Mouse (Mus musculus) CH12.LX (cell line): ENCODE measurements around the gene Pole2. TPM values are rescaled to one million over a fixed set of nuclear protein-coding genes. Genes with fewer than 3 reads are reported as not detected.

Experiments
- DNase-seq: peaks from one replicate; pipeline ENCODE4 v3.0.0-alpha.2; 2013; ENCODE audit errors: extremely low read depth
- H3K27ac ChIP-seq: 2 replicates; pipeline ENCODE4 v1.5.1; 2012; ENCODE audit warnings: low read depth, mild to moderate bottlenecking, control low read depth, moderate library complexity; ENCODE audit not compliant: insufficient read depth
- H3K27me3 ChIP-seq: replicated peaks from 2 replicates; pipeline ENCODE3; 2012; ENCODE audit warnings: inconsistent platforms
- H3K36me3 ChIP-seq, 2 experiments: replicated peaks in 1 of 2; 2 replicates each; pipeline versions ENCODE3 to v1.6.1; 2012; ENCODE audit warnings: inconsistent platforms in 1 of 2, low read length in 1 of 2, mild to moderate bottlenecking in 1 of 2, mixed read lengths in 1 of 2, moderate library complexity in 1 of 2; ENCODE audit not compliant: control insufficient read depth in 1 of 2, insufficient read depth in 1 of 2
- H3K4me1 ChIP-seq, 2 experiments: 2 replicates each; pipeline ENCODE4 v1.6.1; 2012; ENCODE audit warnings: inconsistent platforms in 1 of 2, moderate library complexity in 1 of 2; ENCODE audit not compliant: insufficient read depth in 2 of 2, control insufficient read depth in 1 of 2
- H3K4me2 ChIP-seq: 2 replicates; pipeline ENCODE4 v1.6.1; 2012; ENCODE audit warnings: low read depth, mild to moderate bottlenecking, control low read depth; ENCODE audit not compliant: poor library complexity, insufficient read depth, severe bottlenecking
- H3K4me3 ChIP-seq, 3 experiments: fragments of 150-350 bp in 1 of 3; sonication (generic) in 1 of 3; replicated peaks in 1 of 3; 2 replicates each; pipeline versions ENCODE3 to v1.5.1; 2011 to 2012; ENCODE audit warnings: low read depth in 2 of 3, low read length in 2 of 3, mild to moderate bottlenecking in 2 of 3, moderate library complexity in 2 of 3, control low read depth in 1 of 3, improper control_type of control experiment in 1 of 3, inconsistent platforms in 1 of 3, mixed read lengths in 1 of 3; ENCODE audit not compliant: poor library complexity in 1 of 3
- H3K79me2 ChIP-seq: replicated peaks from 2 replicates; pipeline ENCODE4 v1.6.1; 2012; ENCODE audit warnings: mild to moderate bottlenecking, moderate library complexity; ENCODE audit not compliant: control insufficient read depth, poor library complexity, insufficient read depth, severe bottlenecking; ENCODE audit errors: extremely low read depth
- H3K9ac ChIP-seq: 2 replicates; pipeline ENCODE4 v1.6.1; 2012; ENCODE audit warnings: low read depth, mild to moderate bottlenecking, control low read depth, moderate library complexity; ENCODE audit not compliant: insufficient read depth
- H3K9me3 ChIP-seq: replicated peaks from 2 replicates; pipeline ENCODE3; 2012; ENCODE audit warnings: low read length, inconsistent platforms, mixed read lengths
- CHD1 ChIP-seq: IDR thresholded peaks from 2 replicates; pipeline ENCODE4 v1.6.1; 2012; ENCODE audit warnings: low read depth, low read length, improper control_type of control experiment, inconsistent platforms
- CHD2 ChIP-seq: IDR thresholded peaks from 2 replicates; pipeline ENCODE4 v1.6.1; 2011; ENCODE audit warnings: low read length, improper control_type of control experiment
- CTCF ChIP-seq, 2 experiments: IDR thresholded peaks in 1 of 2; conservative IDR thresholded peaks in 1 of 2; 2 replicates each; pipeline ENCODE4 v1.5.1; 2011 to 2012; ENCODE audit warnings: low read depth in 2 of 2, low read length in 2 of 2, improper control_type of control experiment in 1 of 2, inconsistent platforms in 1 of 2, mild to moderate bottlenecking in 1 of 2, moderate library complexity in 1 of 2
- E2F4 ChIP-seq: IDR thresholded peaks from 2 replicates; pipeline ENCODE4 v1.6.1; 2011; ENCODE audit warnings: low read depth, low read length, improper control_type of control experiment; ENCODE audit not compliant: insufficient replicate concordance
- ELF1 ChIP-seq: IDR thresholded peaks from 2 replicates; pipeline ENCODE4 v1.6.1; 2014; ENCODE audit warnings: low read depth, mild to moderate bottlenecking, inconsistent platforms, low read length, improper control_type of control experiment
- ETS1 ChIP-seq: conservative IDR thresholded peaks from 2 replicates; pipeline ENCODE4 v1.6.1; 2012; ENCODE audit warnings: low read depth, mild to moderate bottlenecking, inconsistent platforms, low read length, improper control_type of control experiment, moderate library complexity
- GABPA ChIP-seq: IDR thresholded peaks from 2 replicates; pipeline ENCODE4 v1.6.1; 2012; ENCODE audit warnings: low read depth, low read length, improper control_type of control experiment, inconsistent platforms; ENCODE audit not compliant: insufficient replicate concordance
- JUN ChIP-seq: IDR thresholded peaks from 2 replicates; pipeline ENCODE4 v1.6.1; 2011; ENCODE audit warnings: low read depth, mild to moderate bottlenecking, low read length, improper control_type of control experiment, moderate library complexity; ENCODE audit not compliant: insufficient read depth
- JUND ChIP-seq: conservative IDR thresholded peaks from 2 replicates; pipeline ENCODE4 v1.6.1; 2011; ENCODE audit warnings: low read depth, low read length, improper control_type of control experiment
- KAT2A ChIP-seq: IDR thresholded peaks from 2 replicates; pipeline ENCODE4 v1.6.1; 2012; ENCODE audit warnings: low read length, improper control_type of control experiment, inconsistent platforms; ENCODE audit not compliant: insufficient replicate concordance
- MAFK ChIP-seq: IDR thresholded peaks from 2 replicates; pipeline ENCODE4 v1.6.1; 2011; ENCODE audit warnings: low read length, improper control_type of control experiment; ENCODE audit not compliant: insufficient replicate concordance
- MAX ChIP-seq: IDR thresholded peaks from 2 replicates; pipeline ENCODE4 v1.6.1; 2011; ENCODE audit warnings: low read length, improper control_type of control experiment
- MAZ ChIP-seq: IDR thresholded peaks from 2 replicates; pipeline ENCODE4 v1.6.1; 2012; ENCODE audit warnings: low read depth, mild to moderate bottlenecking, inconsistent platforms, low read length, improper control_type of control experiment, moderate library complexity
- MXI1 ChIP-seq: IDR thresholded peaks from 2 replicates; pipeline ENCODE4 v1.6.1; 2011; ENCODE audit warnings: mild to moderate bottlenecking, low read depth, low read length, improper control_type of control experiment
- MYC ChIP-seq: IDR thresholded peaks from 2 replicates; pipeline ENCODE4 v1.6.1; 2011; ENCODE audit warnings: low read depth, mild to moderate bottlenecking, improper control_type of control experiment, low read length
- NELFE ChIP-seq: IDR thresholded peaks from 2 replicates; pipeline ENCODE4 v1.6.1; 2011; ENCODE audit warnings: low read depth, low read length, improper control_type of control experiment
- NRF1 ChIP-seq: IDR thresholded peaks from 2 replicates; pipeline ENCODE4 v1.6.1; 2014; ENCODE audit warnings: low read depth, mild to moderate bottlenecking, inconsistent platforms, low read length, improper control_type of control experiment, moderate library complexity
- PAX5 ChIP-seq: IDR thresholded peaks from 2 replicates; pipeline ENCODE4 v1.6.1; 2012; ENCODE audit warnings: low read length, inconsistent platforms, mixed read lengths
- POLR2A ChIP-seq: IDR thresholded peaks from 2 replicates; pipeline ENCODE4 v1.6.1; 2011; ENCODE audit warnings: low read depth, mild to moderate bottlenecking, improper control_type of control experiment, low read length
- POLR2AphosphoS2 ChIP-seq: IDR thresholded peaks from 2 replicates; pipeline ENCODE4 v1.6.1; 2011; ENCODE audit warnings: low read depth, low read length, improper control_type of control experiment
- RAD21 ChIP-seq: IDR thresholded peaks from 2 replicates; pipeline ENCODE4 v1.6.1; 2011; ENCODE audit warnings: low read depth, mild to moderate bottlenecking, low read length, improper control_type of control experiment, moderate library complexity
- SMC3 ChIP-seq: IDR thresholded peaks from 2 replicates; pipeline ENCODE4 v1.6.1; 2011; ENCODE audit warnings: low read depth, low read length, improper control_type of control experiment
- TBP ChIP-seq: conservative IDR thresholded peaks from 2 replicates; pipeline ENCODE4 v1.6.1; 2011; ENCODE audit warnings: low read depth, low read length, improper control_type of control experiment
- UBTF ChIP-seq: IDR thresholded peaks from 2 replicates; pipeline ENCODE4 v1.6.1; 2012; ENCODE audit warnings: low read depth, mild to moderate bottlenecking, inconsistent platforms, low read length, improper control_type of control experiment, moderate library complexity
- USF1 ChIP-seq: IDR thresholded peaks from 2 replicates; pipeline ENCODE4 v1.6.1; 2014; ENCODE audit warnings: low read depth, mild to moderate bottlenecking, inconsistent platforms, low read length, improper control_type of control experiment
- USF2 ChIP-seq: conservative IDR thresholded peaks from 2 replicates; pipeline ENCODE4 v1.6.1; 2011; ENCODE audit warnings: low read depth, low read length, improper control_type of control experiment
- ZC3H11A ChIP-seq: IDR thresholded peaks from 2 replicates; pipeline ENCODE4 v1.6.1; 2012; ENCODE audit warnings: low read depth, mild to moderate bottlenecking, inconsistent platforms, low read length, improper control_type of control experiment
- ZKSCAN1 ChIP-seq: IDR thresholded peaks from 2 replicates; pipeline ENCODE4 v1.6.1; 2012; ENCODE audit warnings: low read depth, inconsistent platforms, low read length, improper control_type of control experiment, borderline replicate concordance
- ZMIZ1 ChIP-seq: IDR thresholded peaks from 2 replicates; pipeline ENCODE4 v1.6.1; 2012; ENCODE audit warnings: low read depth, mild to moderate bottlenecking, inconsistent platforms, low read length, improper control_type of control experiment
- dilution Hi-C: fragments of 300-500 bp; cut with MboI; formaldehyde crosslinking; loops from 2 replicates; pipeline ENCODE4 v1.14.3; 2020; ENCODE audit warnings: low sequenced_read_pairs; ENCODE audit not compliant: extremely low pct_unique_long_range_greater_than_20kb, extremely low pct_ligation_motif_present
- in situ Hi-C: fragments of 300-500 bp; cut with MboI; formaldehyde crosslinking; loops from 3 replicates; pipeline ENCODE4 v1.14.3; 2019; ENCODE audit warnings: low sequenced_read_pairs, low pct_ligation_motif_present, low pct_unique_long_range_greater_than_20kb, mixed read lengths
- polyA plus RNA-seq: library from polyadenylated mRNA; unstranded; fragments of >175 nt; gene quantifications from 2 replicates; pipeline ENCODE4 v1.2.1, GENCODE M21; 2012; ENCODE audit warnings: low read depth; ENCODE audit not compliant: insufficient read length
- total RNA-seq, 2 experiments: library from RNA; depleted of rRNA; stranded (reverse); fragments of 300-350 nt in 1 of 2; fragments of >200 nt in 1 of 2; gene quantifications; 2 replicates each; pipeline ENCODE4 v1.2.3; 2012 to 2014

The Pole2 gene
- total and polyA plus RNA-seq, 3 experiments, result 32.6 to 143 (median 37.1) TPM

- no peak overlapping the region for H3K4me3 ChIP-seq
- no peak overlapping the region for H3K27ac ChIP-seq
- H3K36me3 ChIP-seq, result peaks cover 0 to 10% of the 10 kb centered on the region in 2 experiments
- TF ChIP-seq JUN (no peak), ELF1 (no peak), ZKSCAN1 (no peak), RAD21 (no peak), KAT2A (no peak), MAZ (no peak)
- DNase-seq, result no peak
- dilution Hi-C loops (no loop called here), in situ Hi-C loops (no loop called here)
- no peaks in the 10 kb centered on the region for H3K79me2 ChIP-seq
- no peak overlapping the region for H3K9ac ChIP-seq
- H3K9me3 ChIP-seq, result no peaks in the 10 kb centered on the region
- no peak overlapping the region for H3K4me2 ChIP-seq
- H3K27me3 ChIP-seq, result no peaks in the 10 kb centered on the region
- no peaks in the 10 kb centered on the region for H3K4me1 ChIP-seq
These were observed 34.3 kb upstream of the Pole2 start for GRCm38 (mm10) chr12:69262251-69262650.

DNA sequence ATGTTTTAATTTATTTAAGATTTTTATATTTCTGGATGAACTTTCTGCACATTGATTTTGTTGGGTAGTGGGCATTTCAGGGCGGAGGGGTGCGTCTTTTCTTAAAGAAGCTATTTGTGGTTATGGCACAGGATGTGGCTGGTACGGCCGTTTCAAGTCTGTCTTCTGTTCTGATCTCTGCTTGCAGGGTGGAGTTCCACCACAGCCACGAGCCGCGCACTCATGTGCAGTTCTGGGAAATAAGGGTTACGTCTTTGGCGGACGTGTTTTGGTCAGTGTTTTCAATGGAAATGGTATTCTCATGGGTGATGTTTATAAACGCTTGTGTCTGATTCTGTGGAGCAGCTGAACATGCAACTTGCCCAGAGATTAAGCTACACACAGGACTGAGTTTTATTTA, 29.8 kb upstream of the Pole2 start:
- in situ Hi-C loops, result no loop called here
- H3K4me2 ChIP-seq, result no peak overlapping the region
- no peak for DNase-seq

GRCm38 (mm10) chr12:69253806-69254205, 25.8 kb upstream of the Pole2 start:
- TF ChIP-seq MAZ (no peak), PAX5 (no peak), MAFK (no peak), ZKSCAN1 (no peak), ZMIZ1 (no peak), ZC3H11A (no peak), JUND (no peak), RAD21 (no peak), NELFE (no peak), USF2 (no peak), USF1 (no peak), MAX (no peak), MXI1 (no peak), POLR2AphosphoS2 (no peak), ELF1 (no peak)
- no peak overlapping the region for H3K9ac ChIP-seq
- H3K27ac ChIP-seq, result no peak overlapping the region
- no peak overlapping the region for H3K4me3 ChIP-seq
- DNase-seq, result no peak
- H3K4me1 ChIP-seq, result no peaks in the 10 kb centered on the region
- in situ Hi-C loops, result no loop called here
- dilution Hi-C loops, result no loop called here
- H3K79me2 ChIP-seq, result no peaks in the 10 kb centered on the region
- H3K36me3 ChIP-seq, result peaks cover 0 to 18% of the 10 kb centered on the region in 2 experiments
- no peaks in the 10 kb centered on the region for H3K9me3 ChIP-seq
- H3K27me3 ChIP-seq, result no peaks in the 10 kb centered on the region
- no peak overlapping the region for H3K4me2 ChIP-seq

More for the DNA sequence above, 29.8 kb upstream of the Pole2 start:
- no peaks in the 10 kb centered on the region for H3K27me3 ChIP-seq
- dilution Hi-C loops, result no loop called here
- no peak overlapping the region for H3K27ac ChIP-seq
- H3K79me2 ChIP-seq, result no peaks in the 10 kb centered on the region
- no peak overlapping the region for H3K9ac ChIP-seq
- H3K4me3 ChIP-seq, result no peak overlapping the region
- no peaks in the 10 kb centered on the region for H3K9me3 ChIP-seq
- no peaks in the 10 kb centered on the region for H3K4me1 ChIP-seq
- TF ChIP-seq MAZ (no peak), PAX5 (no peak), GABPA (no peak), SMC3 (no peak), NELFE (no peak), MYC (no peak), CHD1 (no peak), MAFK (no peak), ELF1 (no peak), UBTF (no peak), CHD2 (no peak), KAT2A (no peak), POLR2A (no peak), NRF1 (no peak), TBP (no peak), CTCF (conservative IDR thresholded peaks at IDR 0.05 in 1 of 2, IDR thresholded peaks at IDR 0.05 in 1 of 2; ENCODE audit: low read depth in 2 of 2, low read length in 2 of 2) (no peak), MAX (no peak), ETS1 (no peak), E2F4 (no peak)
- H3K36me3 ChIP-seq, result peaks cover 0 to 15% of the 10 kb centered on the region in 2 experiments
